Mouse (Mus musculus): ENCODE results near the gene Negr1.

- TF ChIP-seq ZC3H11A (IDR thresholded peaks at IDR 0.05; ENCODE audit: borderline replicate concordance, low read depth, low read length) (no peak), HCFC1 (IDR thresholded peaks at IDR 0.05; ENCODE audit: borderline replicate concordance, insufficient read depth, low read length) (no peak)
Observed at GRCm38 (mm10) chr3:157321081-157321573, 759.5 kb downstream of the Negr1 start.

All from ES-E14 (cell line).